Mouse (Mus musculus): Measurements from ENCODE around the gene Gosr1. TPM values are rescaled to one million over a fixed set of nuclear protein-coding genes. Genes with fewer than 3 reads are reported as not detected.
A peak's percentile ranks its signal among the peaks of the same experiment; 100 is the strongest.
"Not testable (repeated sequence)": the region's sequence is repeated elsewhere in the genome, so short reads cannot be mapped to it uniquely, and the experiment has no call there.

Gosr1 gene
- total RNA-seq (2021): 10 to 100 TPM; 26.3 to 28.6 TPM
- long read RNA-seq, experiment 1, full-length matches to known transcripts: 23 of 26 reads
- long read RNA-seq, experiment 1, partial matches to known transcripts: 0 of 26 reads
- long read RNA-seq, experiment 1, other reads (novel, unspliced or antisense): 3 of 26 reads
- long read RNA-seq, experiment 2, full-length matches to known transcripts: 11 of 14 reads
- long read RNA-seq, experiment 2, partial matches to known transcripts: 0 of 14 reads
- long read RNA-seq, experiment 2, other reads (novel, unspliced or antisense): 3 of 14 reads

DNA sequence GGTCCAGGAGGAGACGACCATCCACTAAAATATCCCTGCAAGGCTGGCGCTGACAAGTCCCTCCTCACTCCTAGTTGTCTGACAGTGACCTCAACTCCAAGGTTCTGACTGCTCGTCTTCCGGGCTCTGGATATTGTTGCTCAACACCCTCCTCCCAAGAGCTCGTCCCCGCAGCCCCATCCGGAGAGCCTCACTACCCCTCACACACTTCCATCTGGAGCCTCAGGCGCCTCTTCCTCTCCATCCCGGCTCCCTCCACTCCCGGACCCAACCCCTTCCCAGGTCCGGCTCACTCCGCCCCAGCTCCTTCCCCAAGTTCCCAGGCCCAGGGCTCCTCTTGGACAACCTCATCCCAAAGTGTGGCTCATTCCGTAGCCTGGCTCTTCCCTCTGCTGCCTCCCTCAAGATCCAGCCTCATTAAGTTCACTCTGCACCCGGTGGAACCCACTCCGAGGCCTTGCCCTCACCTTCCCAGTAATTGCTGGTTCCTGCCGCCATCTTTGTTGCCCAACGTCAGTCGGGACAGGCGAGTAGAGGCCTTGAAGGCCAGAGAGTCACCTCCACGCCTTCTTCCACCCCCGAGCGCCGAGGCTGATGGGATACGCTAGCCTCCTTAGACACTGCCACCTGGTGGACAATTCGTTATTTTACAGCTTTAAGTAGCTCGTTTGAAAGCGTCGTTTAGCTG lies at the start of gene Gosr1:
TSS of gene Gosr1 (minus strand) at position 527 of the 688 bp plus-strand sequence.
- peak; percentile 95 to 96 for DNase-seq

DNA sequence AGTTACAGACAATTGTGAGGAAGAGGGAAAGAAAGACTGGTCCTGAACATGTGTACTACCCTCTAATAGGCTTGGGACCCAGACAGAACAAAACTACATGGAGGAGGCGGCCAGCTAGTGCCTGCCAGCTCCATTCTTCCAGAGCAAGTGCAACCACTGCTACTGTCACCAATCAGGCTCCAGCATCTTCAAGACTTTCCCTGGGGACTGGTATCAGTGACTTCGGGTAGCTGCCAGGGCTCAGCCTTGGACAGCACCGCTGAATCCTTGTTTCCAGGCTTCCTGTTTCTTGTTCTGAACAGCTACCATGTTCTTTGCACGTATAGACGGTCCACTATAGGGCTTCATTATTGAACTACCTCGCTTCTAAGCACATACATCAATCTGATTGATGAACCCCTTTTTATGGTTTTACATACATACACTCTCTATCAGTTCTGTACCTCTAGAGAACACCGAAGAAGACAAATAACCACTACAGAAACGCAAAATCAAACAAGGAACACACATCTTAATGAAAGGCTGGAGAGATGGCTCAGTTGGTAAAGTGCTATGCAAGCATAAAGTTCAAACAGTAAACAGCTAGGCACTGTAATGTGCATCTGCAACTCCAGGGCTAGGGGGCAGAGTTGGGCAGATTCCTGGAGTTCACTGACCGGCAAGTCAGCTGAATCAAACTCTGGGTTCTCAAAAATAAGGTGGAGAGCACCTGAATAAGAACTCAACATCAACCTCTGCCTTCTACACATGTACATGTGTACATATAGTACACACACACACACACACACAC lies 47.5 kb upstream of the Gosr1 start:
- DNase-seq: peak in 1 of 2 experiments; percentile 41

DNA sequence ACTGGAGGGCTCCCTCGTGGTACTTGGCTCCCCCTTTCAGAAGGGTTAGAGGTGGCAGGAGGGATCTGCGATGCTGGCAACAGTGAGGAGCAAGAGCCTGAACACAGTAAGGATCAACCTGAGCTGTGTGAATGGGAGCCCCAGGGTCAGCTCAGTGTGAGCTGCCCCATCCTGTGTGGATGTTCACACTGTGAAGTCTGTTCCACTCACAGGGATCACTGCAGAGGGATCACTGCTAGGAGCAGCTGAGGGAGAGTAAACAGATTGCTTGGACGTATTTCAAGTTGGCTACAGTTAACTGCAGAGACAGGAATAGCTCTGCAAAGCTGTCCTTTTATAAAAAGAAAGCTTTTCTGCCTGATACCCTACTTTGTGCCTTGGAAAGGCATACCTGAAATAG lies 46.1 kb upstream of the Gosr1 start:
- DNase-seq: peak; percentile 55 to 60

- DNase-seq: no peak
Measured at GRCm38 (mm10) chr11:76808550-76808949, 45.2 kb upstream of the Gosr1 start.

- no peak for DNase-seq
Measured at GRCm38 (mm10) chr11:76807007-76807679, 43.8 kb upstream of the Gosr1 start.

- DNase-seq: no peak
Measured at GRCm38 (mm10) chr11:76806026-76806425, 42.6 kb upstream of the Gosr1 start.

GRCm38 (mm10) chr11:76805072-76805471 lies 41.7 kb upstream of the Gosr1 start:
- not testable (repeated sequence) for DNase-seq

GRCm38 (mm10) chr11:76803266-76803665 lies 39.9 kb upstream of the Gosr1 start:
- DNase-seq: no peak

GRCm38 (mm10) chr11:76797236-76797635 lies 33.9 kb upstream of the Gosr1 start:
- DNase-seq: no peak

DNA sequence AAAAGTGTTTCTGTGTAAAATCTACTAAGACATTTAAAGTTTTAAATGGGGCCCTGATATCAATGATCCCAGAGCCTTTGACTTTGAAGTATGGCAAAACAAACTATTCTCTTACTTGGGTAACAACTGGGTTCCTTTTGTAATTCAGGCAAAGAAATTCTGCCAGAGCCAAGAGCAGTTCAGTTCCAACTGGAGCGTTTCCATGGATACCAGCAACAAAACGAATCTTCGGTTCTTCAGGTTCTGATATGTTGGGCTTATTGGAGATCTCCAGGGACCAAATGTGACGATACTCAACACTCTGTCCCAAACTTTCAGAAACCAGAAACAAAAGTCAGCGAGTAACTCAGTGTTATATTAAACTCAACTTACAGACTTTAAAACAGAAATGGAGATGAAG lies 31.9 kb upstream of the Gosr1 start:
- peak; percentile 13 to 33 for DNase-seq

GRCm38 (mm10) chr11:76791331-76791730 lies 28.0 kb upstream of the Gosr1 start:
- no peak for DNase-seq

GRCm38 (mm10) chr11:76789252-76789651 lies 25.9 kb upstream of the Gosr1 start:
- DNase-seq: peak; percentile 44 to 75

DNA sequence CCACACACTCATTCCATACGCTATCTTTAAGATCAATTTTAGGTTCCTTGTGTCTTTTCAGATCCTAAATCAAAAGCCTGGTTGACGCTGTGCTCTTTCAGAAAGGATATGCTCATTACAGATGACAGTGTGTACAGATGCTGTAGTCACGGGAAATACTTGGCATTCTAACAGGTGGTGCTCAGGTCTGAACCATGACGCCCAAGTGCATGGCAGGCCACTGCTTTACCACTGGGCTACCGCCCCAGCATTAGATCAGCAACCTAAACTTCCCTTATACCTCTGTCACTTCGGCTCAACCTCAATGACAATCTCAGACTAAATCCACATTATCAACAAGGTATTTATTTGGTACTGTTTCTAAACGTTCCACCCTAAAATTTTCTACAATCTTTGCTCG lies 12.2 kb upstream of the Gosr1 start:
- DNase-seq: no peak

GRCm38 (mm10) chr11:76773811-76774210 lies 10.4 kb upstream of the Gosr1 start:
- no peak for DNase-seq

DNA sequence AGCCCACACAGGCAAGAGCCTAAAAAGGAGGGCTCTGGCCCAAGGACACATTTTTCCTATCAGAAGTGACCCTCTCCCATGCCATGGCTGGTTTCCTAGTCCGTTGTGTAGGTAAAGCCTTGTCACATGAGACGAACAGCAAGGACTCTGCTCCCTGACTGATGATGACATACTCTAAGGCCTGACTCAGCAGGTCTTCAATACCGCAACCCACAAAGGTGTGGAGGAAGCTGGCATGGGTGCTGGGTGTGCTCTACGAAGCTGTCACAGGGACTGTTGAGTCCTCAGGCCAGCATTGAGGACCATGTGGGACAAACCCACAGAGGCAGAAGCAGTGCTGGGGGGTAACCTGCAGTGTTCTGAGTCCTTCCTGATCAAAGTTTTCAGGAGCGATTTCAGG lies 7.2 kb upstream of the Gosr1 start:
- DNase-seq: no peak

GRCm38 (mm10) chr11:76763741-76764122 lies 353 bp upstream of the Gosr1 start:
- no peak for DNase-seq

DNA sequence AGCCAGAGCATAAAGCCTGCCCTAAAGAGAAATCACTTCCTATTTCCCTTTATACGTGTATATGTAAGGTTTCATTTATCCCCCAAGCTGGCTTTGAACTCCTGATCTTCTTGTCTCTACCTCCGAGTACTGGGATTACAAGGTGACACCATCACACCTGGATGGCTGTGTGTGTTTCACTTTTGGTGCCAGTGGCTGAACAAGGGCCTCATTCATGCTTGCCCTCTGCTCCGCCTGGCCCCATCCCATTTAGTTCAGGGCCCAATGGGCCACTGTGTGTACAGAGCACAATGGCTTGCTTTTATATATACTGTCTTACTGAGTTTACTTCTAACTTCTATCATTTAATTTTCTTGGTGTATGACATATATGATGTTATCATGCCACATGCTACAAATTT lies 11.1 kb downstream of the Gosr1 start:
- DNase-seq: no peak

DNA sequence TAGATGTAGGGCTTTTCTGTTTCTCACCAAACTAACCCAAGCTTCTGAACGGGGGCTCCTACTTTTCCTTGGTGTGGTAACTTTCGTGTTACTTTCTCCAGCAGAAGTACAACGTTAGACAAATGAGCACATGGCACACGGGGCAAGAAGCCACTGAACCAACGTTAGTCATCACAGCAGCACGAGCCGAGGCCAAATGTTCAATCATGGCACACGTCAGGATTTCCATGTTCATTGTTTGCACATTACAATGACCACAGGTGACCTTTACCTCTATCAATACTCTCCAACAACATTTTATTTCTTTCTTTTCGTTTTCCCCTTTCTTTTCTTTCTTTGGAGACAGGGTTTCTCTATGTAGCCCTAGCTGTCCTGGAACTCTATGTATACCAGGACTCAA lies 14.6 kb downstream of the Gosr1 start:
- no peak for DNase-seq

DNA sequence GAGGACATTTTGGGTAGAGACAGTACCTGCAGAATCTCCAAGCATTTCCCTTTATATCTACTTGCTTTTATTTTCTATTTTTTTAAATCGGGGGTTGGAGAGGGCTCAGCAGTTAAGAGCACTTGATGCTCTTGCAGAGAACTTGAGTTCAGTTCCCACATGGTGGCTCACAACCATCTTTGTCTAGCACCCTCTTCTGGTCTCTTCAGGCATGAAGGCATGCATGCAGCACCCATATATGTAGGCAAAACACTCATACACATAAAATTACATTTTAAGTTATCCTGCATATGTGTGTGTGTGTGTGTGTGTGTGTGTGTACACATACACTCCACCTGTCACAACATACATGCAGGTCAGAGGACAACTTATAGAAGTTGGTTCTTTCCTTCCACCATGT lies 17.5 kb downstream of the Gosr1 start:
- no peak for DNase-seq

- DNase-seq: peak; percentile 75 to 79
Measured at GRCm38 (mm10) chr11:76744550-76744949, 18.8 kb downstream of the Gosr1 start.

DNA sequence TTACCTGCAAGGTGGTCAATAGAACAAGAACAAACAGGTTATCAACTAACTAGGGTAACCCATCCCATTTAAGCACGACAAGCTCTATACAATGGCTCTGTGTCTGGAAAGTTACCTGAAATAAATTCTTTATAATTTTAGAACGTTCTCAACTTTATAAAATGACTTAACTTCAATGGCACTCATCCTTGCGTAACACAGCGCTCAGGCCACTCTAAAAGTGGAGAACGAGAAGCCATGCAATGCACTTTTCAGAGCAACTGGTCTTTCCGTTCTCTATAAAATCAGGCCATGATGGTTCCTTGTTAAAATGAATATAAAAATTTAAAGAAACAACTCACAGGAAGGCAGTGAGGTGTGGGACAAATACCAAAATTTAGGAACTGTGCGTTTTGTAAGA lies 20.9 kb downstream of the Gosr1 start:
- DNase-seq: no peak

GRCm38 (mm10) chr11:76739125-76739524 lies 24.3 kb downstream of the Gosr1 start:
- no peak for DNase-seq
